Mouse (Mus musculus) embryonic fibroblast, embryonic 13.5 days (primary cell): ENCODE results near the gene Hba-x. TPM values are rescaled to one million over a fixed set of nuclear protein-coding genes. Genes with fewer than 3 reads are reported as not detected.
"Not testable (repeated sequence)": the region's sequence is repeated elsewhere in the genome, so short reads cannot be mapped to it uniquely, and the experiment has no call there.

Experiments
- H3K27ac ChIP-seq: 2 replicates; pipeline ENCODE4 v1.5.1; 2012; ENCODE audit warnings: low read length, control low read depth, inconsistent platforms; ENCODE audit not compliant: insufficient read depth
- H3K4me1 ChIP-seq: 2 replicates; pipeline ENCODE4 v1.6.1; 2011; ENCODE audit warnings: low read length; ENCODE audit not compliant: control insufficient read depth, insufficient read depth
- H3K4me3 ChIP-seq: 2 replicates; pipeline ENCODE4 v1.5.1; 2011; ENCODE audit warnings: mild to moderate bottlenecking, control low read depth, low read length; ENCODE audit not compliant: insufficient read depth
- CTCF ChIP-seq: IDR thresholded peaks from 2 replicates; pipeline ENCODE4 v1.5.1; 2011; ENCODE audit warnings: mild to moderate bottlenecking, control low read depth, low read length, moderate library complexity, borderline replicate concordance; ENCODE audit not compliant: insufficient read depth
- POLR2A ChIP-seq: IDR thresholded peaks from 2 replicates; pipeline ENCODE4 v1.6.1; 2011; ENCODE audit warnings: low read depth, mild to moderate bottlenecking, control low read depth, low read length, moderate library complexity
- polyA plus RNA-seq: library from polyadenylated mRNA; stranded (reverse); fragments of >200 nt; gene quantifications from 2 replicates; pipeline ENCODE4 v1.2.4, GENCODE M21; 2011; ENCODE audit warnings: low read depth; ENCODE audit not compliant: missing spikeins, insufficient read length

Hba-x gene
- polyA plus RNA-seq, 1 experiment, result not detected

DNA sequence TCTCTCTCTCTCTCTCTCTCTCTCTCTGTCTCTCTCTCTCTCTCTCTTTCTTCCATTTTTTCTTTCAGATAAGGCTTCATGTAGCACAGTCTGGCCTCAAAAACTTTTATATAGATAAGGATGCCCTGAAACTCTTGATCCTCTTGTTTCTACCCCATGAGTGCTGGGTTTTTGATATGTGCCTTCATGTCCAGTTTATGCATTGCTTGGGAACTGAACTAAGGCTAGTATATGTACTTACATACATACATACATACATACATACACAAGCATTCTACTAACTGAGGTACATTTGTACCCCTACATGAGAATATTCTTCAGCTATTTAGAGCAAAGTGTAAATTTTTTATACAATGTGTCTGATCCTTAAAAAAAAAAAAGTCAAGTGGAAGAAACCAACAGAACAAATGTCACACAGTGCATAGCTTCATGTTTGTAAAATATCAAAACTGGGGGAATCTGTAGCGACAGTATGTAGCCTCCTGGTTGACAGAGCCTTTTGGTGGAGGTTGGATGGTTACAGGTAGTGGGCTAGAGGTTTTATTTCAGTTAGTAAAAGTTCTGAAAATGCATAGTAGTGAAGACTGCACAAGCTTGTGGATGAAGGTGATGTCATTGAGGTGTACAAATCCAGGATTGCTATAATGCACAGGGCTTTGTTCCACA is 21.8 kb downstream of the Hba-x start:
- TF ChIP-seq POLR2A (no peak), CTCF (no peak)
- Histone ChIP-seq H3K27ac (no peak overlapping the region), H3K4me3 (no peak overlapping the region), H3K4me1 (no peaks in the 10 kb centered on the region)

DNA sequence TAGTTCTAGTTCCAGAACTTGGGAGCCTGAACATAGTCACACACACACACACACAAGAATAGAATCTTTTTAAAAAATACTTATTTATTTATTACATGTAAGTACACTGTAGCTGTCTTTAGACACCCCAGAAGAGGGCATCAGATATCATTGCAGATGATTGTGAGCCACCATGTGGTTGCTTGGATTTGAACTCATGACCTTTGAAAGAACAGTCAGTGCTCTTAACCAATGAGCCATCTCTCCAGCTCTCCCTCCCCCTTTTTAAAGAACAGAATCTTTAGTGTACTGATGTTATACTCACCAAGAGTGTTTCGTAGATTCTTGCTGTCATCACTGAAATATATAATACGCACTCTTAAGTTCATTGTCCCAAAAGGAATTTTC is 22.3 kb downstream of the Hba-x start:
- no peak for TF ChIP-seq CTCF
- no peak for TF ChIP-seq POLR2A
- H3K4me1 ChIP-seq, result no peaks in the 10 kb centered on the region
- H3K27ac ChIP-seq, result no peak overlapping the region
- H3K4me3 ChIP-seq, result no peak overlapping the region

DNA sequence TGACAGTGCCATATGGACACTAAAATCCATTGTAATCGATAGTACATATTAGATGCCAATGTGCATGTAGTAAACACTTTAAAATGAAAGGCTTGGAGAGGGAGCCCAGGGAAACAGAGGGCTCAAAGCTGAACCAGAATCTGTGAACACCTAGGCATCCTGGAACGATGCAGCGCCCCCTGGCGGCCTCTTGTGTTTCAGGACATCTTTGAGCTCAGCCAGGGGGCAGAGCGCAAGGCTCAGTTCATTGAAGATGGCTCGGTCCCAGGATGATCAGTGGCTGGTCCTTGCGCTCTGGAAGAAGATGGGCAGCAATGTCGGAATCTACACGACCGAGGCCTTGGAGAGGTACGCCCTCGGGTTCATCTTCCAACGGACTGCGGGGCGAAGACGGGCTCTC is 23.7 kb downstream of the Hba-x start, which contains the start of gene Hbq1a:
Gene Hbq1a, plus strand, starts transcription at position 205 of the 400 bp plus-strand sequence.
- H3K4me1 ChIP-seq, H3K27ac ChIP-seq, H3K4me3 ChIP-seq: not testable (repeated sequence)
- 0 out of 2 replicates have a peak, but pooled peaks have one; percentile 18 for TF ChIP-seq CTCF

DNA sequence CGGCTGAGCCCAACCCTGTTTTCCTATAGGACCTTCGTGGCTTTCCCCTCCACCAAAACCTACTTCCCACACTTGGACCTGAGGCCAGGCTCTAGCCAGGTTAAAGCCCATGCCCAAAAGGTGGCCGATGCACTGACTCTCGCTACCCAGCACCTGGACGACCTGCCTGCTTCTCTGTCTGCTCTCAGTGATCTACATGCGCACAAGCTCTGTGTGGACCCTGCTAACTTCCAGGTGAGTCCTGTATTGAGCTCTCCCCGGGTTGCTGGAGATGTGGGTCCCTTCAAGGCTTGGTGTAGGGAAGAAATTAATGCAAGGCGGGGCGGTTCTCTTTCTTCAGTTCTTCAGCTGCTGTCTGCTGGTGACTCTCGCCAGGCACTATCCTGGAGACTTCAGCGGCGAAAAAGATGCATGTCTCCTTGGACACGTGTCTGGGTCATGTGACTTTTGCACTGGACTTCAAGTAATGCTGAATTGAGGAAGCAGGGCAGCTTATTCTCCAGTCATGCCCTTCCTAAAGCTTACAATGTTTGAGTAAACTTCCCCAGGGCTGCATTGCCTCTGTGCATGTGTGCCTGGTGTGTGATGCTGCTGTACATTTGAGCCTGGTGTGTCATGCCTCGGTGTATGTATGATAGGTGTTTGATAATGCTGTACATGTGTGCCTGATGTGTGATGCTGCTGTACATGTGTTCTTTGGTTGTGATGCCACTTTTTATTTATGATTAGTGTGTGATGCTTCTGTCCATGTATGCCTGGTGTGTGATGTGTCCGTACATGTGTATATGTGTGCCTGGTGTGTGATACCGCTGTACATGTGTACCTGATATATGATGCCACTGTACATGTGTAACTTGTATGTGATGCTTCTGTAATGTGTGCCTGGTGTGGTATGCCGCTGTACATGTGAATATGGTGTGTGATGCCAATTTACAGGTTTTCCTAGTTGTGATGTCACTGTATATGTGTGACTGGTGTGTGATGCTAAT is 24.4 kb downstream of the Hba-x start:
- Histone ChIP-seq H3K4me1 (no peaks in the 10 kb centered on the region), H3K4me3 (no peak overlapping the region), H3K27ac (no peak overlapping the region)
- TF ChIP-seq POLR2A, result no peak
- TF ChIP-seq CTCF, result no peak

DNA sequence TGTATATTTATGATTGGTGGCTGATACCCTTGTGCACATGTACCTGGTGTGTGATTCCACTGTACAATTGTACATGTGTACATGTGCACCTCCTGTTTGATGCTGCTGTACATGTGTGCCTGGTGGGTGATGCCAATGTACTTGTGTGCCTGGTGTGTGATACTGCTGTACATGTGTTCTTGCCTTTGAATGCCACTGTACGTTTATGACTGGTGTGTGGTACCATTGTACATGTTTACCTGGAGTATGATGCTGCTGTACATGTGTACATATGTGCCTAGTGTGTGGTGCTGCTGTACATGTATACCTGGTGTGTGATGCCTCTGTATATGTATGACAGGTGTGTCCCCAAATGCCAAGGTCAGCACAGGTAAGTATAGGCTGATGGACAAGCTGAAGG is 25.3 kb downstream of the Hba-x start:
- Histone ChIP-seq H3K27ac (no peak overlapping the region), H3K4me3 (no peak overlapping the region), H3K4me1 (no peaks in the 10 kb centered on the region)
- TF ChIP-seq POLR2A (no peak), CTCF (no peak)

DNA sequence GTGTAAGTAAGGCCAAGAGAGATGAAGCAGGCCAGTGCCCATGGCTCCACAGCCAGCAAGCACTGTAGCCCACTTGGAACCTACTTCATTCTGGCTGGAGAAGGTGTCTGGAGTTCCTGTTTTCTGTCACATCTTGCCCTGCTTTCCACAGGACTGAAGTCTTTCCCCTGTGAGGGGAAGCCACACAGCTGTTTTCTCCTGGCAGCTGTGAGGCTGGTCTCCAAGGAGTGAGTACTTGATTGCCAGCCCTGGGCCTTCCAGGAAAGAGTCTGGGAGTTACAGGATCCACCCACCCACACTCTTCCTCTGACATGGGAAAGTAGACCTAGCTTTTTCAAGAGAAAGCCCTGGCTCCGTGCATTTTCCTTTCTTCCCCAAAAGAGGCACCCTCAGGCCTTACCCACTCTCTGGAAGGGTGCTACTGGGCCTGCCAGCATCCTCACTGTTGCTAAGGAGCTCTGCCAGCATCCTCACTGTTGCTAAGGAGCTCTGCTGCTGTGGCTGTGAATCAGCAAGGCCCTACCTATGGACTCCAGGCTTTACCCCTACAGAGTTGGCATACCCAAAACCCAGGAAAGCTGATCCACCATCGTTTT is 26.7 kb downstream of the Hba-x start:
- Histone ChIP-seq H3K4me1 (no peaks in the 10 kb centered on the region), H3K27ac (no peak overlapping the region), H3K4me3 (no peak overlapping the region)
- TF ChIP-seq CTCF, result no peak
- TF ChIP-seq POLR2A, result no peak

DNA sequence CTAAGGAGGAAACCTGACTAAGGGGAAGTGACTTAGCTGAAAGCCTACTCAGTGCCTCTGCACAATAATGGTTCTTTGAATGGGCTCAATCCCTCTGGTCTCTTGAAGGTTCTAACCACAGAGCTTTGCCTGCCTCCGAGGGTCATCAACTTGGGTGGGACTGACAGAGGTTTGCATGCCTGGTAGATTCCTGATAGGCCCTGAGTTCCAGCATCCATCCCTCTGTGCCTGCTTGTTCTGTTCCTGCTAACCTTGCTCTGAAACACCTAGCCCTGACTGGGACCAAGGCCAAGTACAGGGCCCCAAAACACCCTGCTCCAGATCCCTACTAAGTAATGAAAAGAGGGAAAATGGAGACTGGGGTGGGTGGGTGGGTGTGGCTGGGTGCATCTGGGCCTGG is 27.3 kb downstream of the Hba-x start:
- Histone ChIP-seq H3K27ac (no peak overlapping the region), H3K4me3 (no peak overlapping the region), H3K4me1 (no peaks in the 10 kb centered on the region)
- TF ChIP-seq POLR2A, result no peak

DNA sequence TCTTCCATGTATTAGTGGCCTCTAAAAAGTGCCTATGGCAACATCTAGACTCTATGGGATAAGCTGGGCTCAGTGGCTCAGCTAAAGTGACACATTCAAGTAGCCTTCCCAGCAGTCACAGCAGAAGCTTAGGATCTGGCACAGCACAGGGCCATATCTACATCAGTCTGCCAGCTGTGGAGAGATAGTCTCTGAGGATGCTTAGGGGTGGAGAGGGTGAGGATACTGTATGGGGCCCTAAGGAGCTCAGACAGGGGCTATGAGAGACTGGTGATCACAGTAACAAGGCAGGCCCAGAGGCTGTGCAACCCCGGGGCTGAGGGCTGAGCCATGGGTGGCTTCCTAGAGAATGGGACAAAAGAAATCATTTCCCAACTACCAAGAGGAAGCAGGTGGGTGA is 30.8 kb downstream of the Hba-x start:
- Histone ChIP-seq H3K4me1 (no peaks in the 10 kb centered on the region), H3K4me3 (no peak overlapping the region), H3K27ac (no peak overlapping the region)
- TF ChIP-seq POLR2A (no peak), CTCF (no peak)

DNA sequence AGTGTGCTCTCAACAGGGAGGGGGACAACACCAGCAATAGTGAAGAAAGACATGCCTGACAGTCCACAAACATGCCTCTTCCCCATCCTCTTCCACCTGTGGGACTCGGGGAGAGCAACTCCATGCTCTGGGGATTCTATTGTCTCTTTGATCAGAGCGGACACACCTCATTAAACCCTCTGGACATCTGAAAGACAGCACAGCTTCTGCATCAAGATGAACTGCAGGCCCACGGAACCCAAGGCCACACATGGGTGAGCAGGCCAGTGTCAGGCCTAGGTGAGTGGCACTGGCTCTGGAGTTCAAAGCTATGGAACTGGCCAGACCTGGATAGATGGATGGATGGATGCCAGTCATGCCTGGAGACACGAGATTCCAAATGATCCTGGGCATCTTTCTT is 33.2 kb downstream of the Hba-x start:
- Histone ChIP-seq H3K4me3 (no peak overlapping the region), H3K27ac (no peak overlapping the region), H3K4me1 (no peaks in the 10 kb centered on the region)
- no peak for TF ChIP-seq CTCF
- TF ChIP-seq POLR2A, result no peak

DNA sequence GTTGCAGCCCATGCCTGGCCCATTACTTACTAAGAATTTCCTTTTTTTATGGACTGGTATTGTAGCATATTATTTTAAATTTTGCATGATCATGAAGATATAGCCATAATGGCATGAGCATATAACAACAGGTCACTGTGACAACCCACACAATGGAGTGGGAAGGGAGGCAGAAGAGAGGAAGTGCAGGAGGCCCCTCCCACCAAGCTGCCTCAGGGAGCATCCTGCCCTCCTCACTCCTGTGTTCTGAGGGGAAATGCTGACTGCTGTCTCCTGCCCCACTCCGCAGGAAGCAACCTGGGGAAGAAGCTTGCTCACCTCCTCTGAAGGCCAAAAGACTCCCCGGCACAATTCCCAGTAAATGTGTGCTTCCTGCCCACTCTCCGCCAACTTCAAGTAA is 33.7 kb downstream of the Hba-x start:
- Histone ChIP-seq H3K27ac (no peak overlapping the region), H3K4me1 (no peaks in the 10 kb centered on the region), H3K4me3 (no peak overlapping the region)
- TF ChIP-seq CTCF (no peak), POLR2A (no peak)
